ENCODE assay signal across 1 mouse cellular context in the genomic region with DNA sequence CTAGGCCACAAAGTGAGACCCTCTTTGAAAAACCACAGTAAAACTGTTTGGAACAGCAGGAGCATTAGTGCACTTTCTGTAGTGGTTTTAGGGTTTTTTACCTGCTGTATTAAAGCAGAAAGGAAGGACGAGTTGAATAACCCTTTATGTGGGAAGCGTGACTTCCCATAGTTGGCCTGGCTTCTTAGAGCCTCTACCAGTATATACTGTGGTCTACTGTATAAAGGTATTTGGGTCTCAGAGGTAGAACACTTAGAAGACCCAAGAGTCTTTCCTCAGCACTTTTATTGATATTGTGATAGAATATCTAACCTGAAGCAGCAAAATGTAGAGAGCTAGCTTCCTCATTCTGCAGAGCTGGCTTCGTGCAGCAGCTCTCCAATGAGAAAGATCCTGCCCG.
TF ChIP-seq lines count a peak whose summit lies in the region.

No protein-coding gene starts in this region.

TF ChIP-seq in MEL, 35 proteins besides CTCF, POLR2A, EP300 and RAD21:
- peak; percentile 66; the same call in 1 of the 2 replicates for TF ChIP-seq POLR2AphosphoS2 (IDR thresholded peaks at IDR 0.05; ENCODE audit: low read length)
- 0 out of 2 replicates have a peak, but pooled peaks have one; percentile 27 for TF ChIP-seq MXI1 (IDR thresholded peaks at IDR 0.05; ENCODE audit: low read depth, low read length)
- no peak for TF ChIP-seq ETS1 (IDR thresholded peaks at IDR 0.05; ENCODE audit: low read depth, low read length)
